Mouse (Mus musculus): Measurements from ENCODE around the gene Prm1.
A peak's percentile ranks its signal among the peaks of the same experiment; 100 is the strongest.
"Not testable (repeated sequence)": the region's sequence is repeated elsewhere in the genome, so short reads cannot be mapped to it uniquely, and the experiment has no call there.

The Prm1 gene

DNA sequence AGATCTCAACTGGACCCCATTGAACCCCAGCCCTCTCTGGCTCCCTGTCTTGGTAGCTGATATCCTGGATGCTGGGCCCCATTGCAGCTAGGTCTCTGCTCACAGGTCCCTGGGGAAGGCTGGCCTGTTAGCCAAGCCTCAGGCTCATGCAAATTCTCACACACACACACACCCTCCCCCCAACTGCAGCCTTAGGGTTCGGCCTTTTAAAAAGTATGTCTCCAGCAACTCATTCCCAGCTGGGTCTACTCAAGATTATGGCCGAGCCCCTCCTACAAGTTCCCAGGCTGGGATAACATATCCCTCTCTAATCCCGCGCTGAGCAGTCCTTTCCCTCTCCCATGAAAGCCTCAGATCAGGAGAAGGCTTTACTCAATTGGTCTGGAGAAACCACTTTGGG lies 15.7 kb upstream of the Prm1 start:
- no peak for DNase-seq

DNA sequence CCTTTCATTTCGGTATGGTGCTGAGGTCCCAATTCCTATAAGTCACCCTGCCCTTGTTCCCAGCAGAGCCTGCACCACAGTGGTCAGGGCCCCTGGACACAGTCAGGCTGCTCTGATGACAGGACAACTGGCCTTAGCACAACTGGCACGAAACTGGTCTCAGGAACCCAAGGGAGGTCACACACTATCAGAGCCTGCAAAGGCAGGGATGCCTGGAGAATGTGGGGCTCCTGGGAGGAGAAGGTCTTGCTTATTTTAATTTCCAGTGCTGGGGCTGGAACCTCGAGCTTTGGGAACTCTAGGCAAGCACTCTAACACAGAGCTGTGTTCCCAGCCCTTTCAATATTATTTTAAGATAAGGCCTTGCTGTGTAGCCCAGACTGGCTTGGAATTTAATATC lies 14.3 kb upstream of the Prm1 start:
- DNase-seq = no peak

DNA sequence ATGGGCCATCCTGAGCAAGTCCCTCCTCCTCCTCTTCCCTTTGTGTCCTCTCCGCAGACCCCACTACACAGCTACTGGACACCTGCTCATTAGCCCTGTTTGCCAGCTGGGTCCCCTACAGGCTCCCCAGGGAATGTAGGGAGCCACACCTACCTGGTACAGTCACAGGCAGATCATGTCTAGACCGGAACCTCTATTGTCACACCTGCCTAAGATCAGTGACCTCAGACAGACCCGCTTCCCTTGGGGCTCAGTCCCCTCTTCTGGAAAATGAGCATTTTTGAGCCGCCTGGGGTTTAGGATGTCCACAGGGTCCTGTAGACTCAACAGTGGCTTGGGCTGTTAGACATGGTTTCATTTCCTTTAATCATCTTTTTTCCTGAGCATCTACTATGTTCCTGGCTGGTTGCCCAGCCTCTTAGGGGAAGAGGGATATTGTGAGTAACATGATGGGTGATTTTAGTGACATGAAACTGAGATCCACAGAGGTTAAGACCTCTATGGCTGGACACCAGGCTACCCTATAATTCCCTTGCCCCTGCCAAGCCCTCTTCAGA lies 13.0 kb upstream of the Prm1 start:
- no peak for DNase-seq

DNA sequence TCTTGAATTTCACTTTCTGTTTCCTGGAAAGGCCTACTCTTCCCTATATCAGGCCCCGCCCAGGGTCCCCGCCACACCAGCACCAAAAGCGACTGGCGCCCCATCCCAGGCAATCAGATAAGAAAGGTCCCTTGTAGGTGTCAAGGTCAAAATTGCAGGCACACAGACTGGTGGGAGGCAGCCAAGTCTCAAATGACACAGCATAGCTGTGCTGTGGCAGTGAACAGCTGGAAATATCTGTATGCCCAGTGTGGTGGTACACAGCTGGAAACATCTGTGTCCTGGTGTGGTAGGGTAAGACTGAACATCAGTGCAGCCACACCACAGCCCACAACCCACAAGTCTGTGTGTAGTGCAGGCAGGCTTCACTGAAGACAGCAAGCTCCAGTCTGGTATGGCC lies 9.2 kb upstream of the Prm1 start:
- DNase-seq = no peak

DNA sequence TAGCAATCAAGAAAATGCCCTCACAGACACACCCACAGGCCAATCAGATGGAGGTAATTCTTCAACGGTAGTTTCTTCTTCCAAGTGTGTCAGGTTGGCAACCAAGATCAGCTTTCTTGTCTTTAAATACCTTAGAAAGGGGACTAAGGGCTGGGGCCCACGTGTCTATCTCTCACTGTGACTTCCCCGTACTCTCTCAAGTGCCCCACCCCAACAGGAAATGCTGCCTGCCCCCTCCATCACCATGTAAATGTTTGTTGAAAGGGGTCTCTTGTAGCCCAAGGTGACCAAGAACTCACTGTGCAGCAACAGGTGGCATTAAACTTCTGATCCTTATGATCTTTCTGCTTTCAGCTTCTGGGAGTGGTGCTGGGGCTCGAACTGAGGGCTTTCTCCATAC lies 8.1 kb upstream of the Prm1 start:
- no peak for DNase-seq

DNA sequence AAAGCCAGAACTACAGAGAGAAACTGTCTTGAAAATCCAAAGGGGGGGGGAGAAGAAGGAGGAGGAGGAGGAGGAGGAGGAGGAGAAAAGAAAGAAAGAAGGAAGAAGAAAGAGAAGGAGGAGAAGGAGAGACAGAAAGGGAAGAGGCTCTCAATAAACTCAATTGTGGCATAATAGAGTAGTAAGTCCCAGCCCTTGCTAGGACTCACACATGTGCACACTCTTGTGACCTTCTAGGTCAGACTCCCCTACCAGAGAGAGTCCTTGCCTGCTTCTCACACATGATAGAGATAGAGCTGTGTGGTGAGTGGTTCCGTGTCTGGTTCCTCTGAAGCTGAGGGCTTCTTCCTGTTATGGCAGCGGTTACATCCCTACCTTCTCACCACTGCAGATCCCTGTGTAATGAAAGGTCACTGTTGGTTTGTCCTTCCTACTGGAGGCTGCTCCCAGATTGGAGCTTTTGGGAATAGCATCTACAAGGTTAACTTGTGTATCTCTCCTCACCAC lies 7.3 kb upstream of the Prm1 start, which contains the start of gene Gm11172:
Gm11172 (plus strand) TSS at position 51 of the 507 bp plus-strand sequence.
- no peak for DNase-seq

DNA sequence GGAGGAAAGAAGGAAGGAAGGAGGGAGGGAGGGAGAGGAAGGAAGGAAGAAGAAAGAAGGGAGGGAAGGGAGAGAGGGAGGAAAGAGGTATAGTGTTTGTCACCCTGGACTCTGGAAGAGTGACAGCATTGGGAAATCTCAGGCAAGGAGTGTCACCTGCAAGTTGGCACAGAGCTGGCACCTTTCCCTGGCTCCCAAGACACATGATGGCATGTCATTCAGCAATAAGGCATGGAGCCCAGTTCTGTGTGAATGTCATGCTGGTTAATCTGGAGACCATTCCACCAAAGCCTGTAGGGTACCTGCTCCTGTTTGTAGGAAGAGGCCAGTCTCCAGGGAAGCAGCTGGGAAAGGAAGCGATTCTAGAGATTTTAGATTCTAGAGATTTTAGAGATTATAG lies 4.7 kb upstream of the Prm1 start:
- DNase-seq = no peak

DNA sequence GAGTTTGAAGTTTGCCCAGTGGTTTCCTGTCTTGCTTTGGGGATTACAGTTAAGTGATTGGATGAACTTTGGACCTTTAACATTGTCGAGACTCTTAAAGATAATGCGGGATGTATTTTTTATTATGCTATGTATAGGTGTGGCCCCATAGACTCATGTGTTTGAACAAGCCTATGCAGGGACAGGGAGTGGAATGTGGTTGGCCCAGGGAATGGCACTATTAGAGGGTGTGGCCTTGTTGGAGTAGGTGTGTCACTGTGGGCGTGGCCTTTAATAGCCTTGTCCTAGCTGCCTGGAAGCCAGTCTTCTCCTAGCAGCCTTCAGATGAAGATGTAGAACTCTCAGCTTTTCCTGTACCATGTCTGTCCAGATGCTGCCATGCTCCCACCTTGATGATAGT lies 3.2 kb downstream of the Prm1 start:
- DNase-seq = not testable (repeated sequence)

DNA sequence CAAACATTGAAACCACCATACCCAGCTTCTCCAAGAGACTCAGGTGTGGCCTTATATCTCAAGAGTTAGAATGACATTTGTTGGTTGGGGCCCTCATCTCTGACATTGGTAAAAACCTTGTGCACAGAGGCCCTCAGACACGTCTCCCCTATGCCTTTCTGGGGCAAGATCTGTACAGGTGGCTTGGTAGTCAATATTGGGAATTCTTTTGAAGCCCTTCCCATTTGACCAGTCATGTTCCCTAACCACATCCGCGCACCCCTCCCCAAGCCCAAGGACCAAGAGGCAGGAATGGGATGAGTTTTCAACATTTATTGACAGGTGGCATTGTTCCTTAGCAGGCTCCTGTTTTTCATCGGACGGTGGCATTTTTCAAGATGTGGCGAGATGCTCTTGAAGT lies 9.6 kb downstream of the Prm1 start, which contains the start of gene Prm2:
Prm2 (minus strand) TSS at position 101 of the 400 bp plus-strand sequence.
- no peak for DNase-seq

DNA sequence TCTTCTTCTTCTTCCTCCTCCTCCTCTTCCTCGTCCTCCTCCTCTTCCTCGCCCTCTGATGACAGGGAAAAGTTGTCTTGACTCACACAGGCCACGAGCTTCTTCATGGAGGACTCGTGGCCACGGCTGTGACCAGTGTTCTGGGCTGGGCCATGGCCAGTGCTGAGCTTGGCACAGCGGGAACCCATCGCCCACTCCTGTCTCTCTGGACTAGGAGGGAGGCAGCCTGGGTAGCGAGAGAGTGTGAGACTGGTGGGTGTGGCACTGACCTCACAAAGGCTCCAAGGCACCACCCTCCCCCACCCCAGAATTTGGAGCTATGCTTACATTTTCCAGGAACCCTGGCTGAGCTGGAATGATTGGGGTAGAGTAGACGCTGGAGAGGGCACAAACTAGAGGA lies 14.9 kb downstream of the Prm1 start, which contains the start of gene Prm3:
Prm3 (minus strand) TSS at position 213 of the 400 bp plus-strand sequence.
- DNase-seq = no peak

DNA sequence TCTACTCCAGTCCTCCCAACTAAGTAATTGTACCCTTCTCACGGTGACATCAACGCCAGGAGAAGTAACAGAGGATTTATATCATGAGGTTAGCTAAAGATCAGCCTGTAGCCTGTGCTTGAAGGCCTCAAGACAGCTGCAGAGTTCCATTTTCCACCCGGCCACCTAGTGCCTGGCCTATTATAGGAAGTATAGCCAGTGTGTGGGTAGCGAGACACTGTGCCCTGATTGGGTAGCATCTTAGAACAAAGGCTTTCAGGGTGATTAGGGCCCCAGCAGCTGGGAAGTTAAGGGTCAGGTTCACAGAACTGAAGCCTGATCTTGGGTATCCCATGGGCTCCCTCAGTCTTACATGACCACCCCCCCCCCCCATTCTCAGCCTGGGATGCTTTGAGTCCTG lies 16.8 kb downstream of the Prm1 start:
- DNase-seq = no peak

DNA sequence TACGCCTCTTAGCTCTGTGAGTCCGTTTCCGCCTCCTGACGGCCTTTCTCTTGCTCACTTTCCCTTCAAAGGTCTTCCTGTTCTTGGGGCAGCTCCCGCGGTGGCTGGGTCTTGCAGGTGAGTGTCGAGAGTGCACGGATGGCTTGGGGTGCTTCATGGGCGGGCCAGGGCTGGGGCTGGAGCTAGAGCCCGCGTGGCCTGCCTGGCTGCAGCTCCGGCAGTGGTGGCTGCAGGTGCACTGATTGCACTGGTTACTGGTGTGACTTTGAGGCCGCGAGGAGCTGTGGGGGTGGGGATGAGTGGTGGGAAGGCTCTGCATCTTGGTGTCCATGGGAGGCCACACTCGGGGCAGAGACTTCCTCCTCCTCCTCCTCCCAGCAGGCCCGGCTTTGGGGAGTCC lies 17.4 kb downstream of the Prm1 start, which contains the start of gene Tnp2:
Tnp2 (minus strand) TSS at position 390 of the 400 bp plus-strand sequence.
- DNase-seq = no peak

DNA sequence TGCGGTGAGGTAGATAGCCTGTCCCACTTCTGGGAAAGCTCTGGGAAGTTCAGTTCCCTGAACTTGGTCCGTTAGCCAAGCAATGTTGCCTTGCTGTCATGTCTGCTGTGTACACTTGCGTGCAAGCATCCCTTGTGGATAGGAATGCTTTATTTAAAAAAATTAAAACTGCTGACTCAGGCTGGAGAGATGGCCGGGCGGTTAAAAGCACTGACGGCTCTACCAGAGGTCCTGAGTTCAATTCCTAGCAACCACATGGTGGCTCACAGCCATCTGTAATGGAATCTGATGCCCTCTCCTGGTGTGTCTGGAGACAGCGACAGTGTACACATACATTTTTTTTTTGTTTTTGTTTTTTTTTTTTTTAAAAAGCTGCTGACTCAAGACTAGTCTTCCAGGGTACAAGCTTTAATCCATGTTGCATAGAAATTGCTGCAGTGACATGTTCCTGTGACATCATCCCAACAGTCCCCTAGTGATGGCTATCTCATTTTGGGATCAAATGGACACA lies 18.0 kb downstream of the Prm1 start:
- DNase-seq = no peak

DNA sequence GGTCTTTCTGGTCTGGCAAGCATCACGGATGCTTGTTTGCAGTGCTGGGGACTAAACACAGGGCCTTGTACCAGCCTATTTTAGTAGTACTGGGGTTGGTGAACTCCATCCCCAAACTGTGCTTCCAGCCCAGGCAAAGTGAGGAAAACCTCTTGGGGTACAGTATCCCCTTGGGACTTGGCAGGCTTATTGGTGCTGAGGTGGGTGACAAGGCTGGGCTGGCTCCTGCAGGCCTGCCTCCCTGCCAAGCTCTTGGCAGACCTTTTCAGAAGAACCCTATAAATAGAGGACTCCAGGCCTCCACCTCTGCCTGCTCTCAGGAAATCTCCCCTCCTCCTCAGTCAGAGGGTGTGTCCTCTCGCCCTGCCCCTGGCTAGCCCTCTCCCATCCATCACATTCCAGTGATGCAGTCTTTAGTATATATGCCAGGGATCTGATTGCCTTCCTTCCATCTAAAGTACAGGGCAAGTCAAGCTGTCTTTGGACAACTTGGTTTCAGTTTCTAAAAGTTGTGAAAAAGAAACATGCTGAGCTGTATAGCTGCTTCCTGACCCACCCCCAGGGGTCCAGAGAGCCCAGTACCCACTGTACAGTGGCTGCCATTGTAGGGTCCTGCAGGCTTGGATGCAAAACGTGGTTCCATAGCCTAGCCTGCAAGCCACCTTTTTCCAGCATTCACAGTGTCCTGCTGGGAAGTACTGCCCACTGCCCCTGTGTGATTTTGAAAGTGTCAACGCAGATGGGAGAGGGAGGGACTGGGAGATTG lies 18.7 kb downstream of the Prm1 start:
- no peak for DNase-seq

DNA sequence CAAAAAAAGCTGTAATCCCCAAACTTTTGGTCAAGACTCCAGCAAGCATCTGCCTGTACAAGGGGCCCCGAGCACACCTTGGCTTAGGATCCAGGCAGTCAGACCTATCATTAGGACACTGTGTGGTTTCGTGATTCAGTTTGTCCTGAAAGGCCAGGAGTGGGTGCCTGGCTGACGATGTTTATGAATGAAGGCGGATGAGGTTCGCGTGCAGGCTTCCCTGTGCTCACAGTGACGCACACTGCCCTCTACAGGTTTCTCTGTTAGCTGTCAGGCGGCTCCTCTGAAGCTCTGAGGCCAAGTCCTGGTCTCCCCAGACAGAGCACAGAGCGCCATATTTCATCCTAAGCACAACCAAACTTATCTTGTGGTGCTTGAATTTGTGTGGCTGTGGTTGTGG lies 19.4 kb downstream of the Prm1 start:
- peak; percentile 80 for DNase-seq

DNA sequence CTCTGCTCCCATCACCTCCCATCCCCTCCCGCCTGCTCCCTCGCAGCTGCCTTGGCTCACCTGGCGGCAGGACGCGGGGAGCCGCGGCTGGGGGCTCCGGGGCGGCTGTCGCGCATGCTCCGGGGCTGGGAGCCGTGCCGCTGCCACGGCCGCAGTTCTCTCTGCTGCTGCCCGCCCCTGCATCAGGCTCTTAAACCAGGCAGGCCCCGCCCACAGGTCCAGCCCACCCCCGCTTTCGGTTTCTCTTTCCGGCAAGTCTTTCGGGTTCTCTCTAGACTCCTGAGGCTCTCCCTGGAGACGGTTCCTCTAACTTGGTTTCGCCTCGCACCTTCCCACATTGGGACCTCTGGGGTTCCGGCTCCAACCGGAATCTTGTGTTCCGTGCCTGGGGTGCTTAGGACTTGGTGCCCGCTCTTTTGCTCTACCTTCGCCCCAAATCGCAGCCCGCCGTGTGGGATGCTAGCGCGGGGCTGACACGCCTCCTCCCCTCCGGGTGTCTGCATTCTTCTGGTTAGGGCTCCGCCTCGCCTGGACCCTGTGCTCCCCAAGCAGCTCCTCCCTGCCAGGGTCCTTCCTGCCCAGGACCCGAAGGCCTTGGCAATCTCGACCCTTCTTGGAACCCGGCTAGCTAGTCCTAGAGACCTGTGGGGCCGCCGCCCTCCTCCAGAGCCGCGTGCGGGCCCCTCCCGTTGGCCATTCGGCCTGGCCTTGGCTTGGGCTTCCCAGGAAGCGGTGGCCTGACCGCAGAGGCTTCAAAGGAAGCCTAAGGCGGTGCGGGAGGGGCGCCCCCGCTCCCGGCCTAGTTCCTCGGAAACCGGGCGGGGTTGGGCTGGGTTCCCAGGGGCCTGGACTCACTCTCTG lies 20.0 kb downstream of the Prm1 start, which contains the start of gene Socs1:
Socs1 (minus strand) TSS at position 166 of the 861 bp plus-strand sequence.
- peak; percentile 84 for DNase-seq

DNA sequence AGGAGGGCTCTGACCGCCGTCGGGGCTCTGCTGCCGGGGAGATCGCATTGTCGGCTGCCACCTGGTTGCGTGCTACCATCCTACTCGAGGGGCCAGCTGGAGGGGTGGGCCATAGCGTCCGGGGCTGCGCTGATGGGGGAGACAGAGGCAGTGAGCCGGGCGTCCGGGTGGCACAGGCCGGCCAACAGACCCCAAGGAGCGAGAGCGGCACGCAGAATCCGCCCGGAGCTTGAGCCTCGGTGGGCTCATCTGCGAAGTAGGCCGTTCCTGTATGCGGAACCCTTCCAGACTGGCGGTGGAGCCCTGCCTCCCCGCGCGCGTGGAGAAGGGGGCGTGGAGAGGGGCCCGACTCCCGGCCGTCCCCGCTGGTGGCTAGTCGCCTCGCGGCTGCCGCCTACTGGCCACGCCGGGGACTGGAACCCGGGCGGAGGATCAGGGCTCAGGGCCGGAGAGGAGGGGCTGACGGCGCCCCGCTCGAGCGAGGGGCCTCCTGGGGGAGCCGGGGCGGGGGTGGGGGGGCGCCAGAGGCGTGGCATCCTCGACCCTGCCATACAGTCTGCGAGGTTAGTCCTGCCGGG lies 20.8 kb downstream of the Prm1 start:
- DNase-seq = peak; percentile 80

DNA sequence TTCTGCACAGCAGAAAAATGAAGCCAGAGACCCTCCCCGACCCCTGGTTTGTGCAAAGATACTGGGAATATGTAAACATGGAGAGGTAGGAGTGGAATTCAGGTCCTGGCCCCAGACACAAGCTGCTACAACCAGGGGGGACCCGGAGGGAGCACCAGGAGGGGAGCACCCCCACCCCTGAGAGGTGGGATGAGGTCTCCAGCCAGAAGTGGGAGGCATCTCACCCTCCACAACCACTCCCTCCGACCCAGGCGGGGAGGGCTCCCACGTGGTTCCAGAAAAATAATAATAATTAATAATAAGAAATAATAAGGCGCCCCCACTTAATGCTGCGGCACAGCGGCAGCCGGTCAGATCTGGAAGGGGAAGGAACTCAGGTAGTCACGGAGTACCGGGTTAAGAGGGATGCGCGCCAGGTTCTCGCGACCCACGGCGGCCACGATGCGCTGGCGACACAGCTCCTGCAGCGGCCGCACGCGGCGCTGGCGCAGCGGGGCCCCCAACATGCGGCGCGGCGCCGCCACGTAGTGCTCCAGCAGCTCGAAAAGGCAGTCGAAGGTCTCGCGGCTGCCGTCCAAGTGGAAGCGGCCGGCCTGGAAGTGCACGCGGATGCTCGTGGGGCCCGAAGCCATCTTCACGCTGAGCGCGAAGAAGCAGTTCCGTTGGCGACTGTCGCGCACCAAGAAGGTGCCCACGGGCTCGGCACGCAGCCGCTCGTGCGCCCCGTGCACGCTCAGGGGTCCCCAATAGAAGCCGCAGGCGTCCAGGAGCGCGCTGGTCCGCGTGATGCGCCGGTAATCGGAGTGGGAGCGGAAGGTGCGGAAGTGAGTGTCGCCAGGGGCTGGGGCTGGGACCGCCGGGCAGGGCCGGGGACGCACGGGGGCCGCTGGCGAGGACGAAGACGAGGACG lies 21.5 kb downstream of the Prm1 start:
- no peak for DNase-seq

DNA sequence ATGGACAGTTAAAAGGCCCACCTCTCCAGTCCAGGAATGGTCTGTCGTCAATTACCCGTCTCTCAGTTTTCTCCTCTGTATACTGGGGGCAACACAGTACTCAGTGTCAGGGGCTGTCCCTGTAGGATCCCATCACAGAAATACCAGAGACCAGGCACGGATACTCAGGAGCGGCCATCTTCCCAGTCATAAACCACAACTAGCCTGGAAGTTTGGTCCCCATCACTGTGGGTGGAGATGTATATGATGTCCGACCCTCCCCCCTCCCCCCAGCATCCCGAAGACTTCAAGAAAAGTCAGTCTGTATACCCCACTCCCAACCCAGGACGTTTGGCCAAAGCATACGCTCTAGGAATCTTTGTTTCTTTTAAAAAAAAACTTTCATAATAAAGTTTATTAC lies 22.2 kb downstream of the Prm1 start:
- DNase-seq = no peak

DNA sequence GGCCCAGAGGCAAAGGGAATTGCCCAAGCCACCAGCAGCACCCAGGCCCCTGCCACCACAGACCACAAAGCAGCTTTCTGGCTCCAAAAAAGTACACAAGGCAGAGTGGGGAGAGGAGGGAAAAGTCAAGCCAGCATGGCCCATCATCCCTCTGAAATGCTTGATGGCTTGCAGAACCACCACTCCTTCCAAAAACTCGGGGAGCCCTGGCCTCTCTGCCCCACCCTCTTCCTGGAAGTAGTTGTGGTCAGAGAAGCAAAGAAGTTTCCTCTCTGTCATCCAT lies 22.5 kb downstream of the Prm1 start:
- DNase-seq = no peak

DNA sequence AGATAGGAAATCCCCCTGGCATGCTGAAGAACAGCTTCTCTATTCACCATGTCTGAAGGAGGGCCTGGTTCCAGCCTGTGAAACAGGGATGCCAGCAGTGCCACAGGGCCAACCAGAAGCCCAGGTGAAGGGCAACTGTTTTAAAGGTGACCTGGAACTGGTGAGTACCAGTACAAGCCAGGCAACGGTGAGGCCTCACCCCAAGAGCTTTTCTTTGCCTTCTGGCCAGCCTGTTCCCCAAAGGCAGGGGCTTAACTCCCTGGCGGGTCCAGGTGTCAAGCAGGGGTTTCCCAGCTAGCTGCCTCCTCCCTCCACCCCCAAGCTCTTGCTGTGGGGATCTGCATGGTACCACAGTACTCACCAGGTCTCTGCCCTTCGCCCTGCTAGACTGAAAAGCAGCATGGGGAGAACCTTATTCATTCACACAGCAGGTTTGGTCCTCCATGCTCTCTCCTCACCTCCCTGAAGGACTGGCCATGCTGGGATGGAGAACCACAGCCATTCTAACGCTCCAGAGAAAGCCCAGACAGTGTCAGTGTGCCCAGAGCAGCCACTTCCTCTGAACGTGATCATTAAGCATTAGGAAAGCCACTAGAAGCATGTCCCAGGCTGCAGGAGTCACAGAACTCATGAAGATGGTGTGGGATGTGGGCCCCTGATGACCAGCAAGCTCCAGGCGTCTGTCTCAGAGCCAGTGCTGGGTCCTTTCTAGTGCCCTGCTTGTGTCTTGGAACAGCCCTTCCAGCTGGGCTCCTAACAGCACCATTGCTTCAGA lies 23.1 kb downstream of the Prm1 start:
- DNase-seq = no peak

Data from layer of hippocampus, adult 9-11 months (tissue).